Mouse (Mus musculus) mature B cell (primary cell): ENCODE data around the gene Kif1bp.

Experiments
- in situ Hi-C: fragments of 300-500 bp; cut with MboI; formaldehyde crosslinking; loops from 2 replicates; pipeline ENCODE4 v1.14.3; 2019

Kif1bp gene

GRCm38 (mm10) chr10:62556558-62556901 lies 21.7 kb downstream of the Kif1bp start:
- in situ Hi-C loops: no loop called here

DNA sequence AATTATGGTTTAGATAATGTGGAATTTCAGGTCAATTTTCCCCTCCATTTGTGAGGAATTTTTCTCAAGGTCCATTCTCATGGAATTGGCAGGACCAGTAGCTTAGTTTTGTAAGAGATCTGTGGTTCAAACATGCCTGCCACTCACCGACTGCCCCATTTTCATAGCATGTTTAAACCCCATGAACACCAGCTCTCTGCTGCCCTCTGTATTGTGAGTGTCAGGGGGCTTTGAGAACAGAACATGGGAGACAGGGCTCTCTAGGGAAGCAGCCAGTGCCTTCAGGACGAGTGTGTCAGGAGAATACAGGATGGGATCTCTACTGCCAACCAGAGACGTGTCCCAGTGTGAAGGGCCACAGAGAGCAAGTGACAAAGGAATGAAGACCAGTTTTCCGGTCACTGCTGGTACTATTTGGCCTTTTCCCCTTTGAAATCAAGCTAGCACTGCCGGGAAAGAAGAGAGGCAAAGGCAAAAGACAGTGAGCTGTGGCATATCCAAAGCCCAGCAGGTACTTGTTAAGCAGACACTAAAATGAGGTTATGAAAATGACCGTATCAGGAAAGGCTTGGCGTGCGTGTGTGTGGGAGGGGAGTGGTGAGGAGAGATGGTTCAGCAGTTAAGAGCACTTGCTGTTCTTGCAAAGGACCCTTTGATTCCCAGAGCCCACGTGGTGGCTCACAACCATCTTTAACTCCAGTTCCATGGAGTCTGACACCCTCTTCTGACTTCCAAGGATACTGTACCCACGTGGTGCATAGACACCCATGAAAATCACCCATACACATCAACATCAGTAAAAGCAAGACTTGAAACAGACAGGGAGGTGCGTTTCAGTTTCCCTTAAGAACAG lies 22.3 kb downstream of the Kif1bp start:
- in situ Hi-C loops: no loop called here

DNA sequence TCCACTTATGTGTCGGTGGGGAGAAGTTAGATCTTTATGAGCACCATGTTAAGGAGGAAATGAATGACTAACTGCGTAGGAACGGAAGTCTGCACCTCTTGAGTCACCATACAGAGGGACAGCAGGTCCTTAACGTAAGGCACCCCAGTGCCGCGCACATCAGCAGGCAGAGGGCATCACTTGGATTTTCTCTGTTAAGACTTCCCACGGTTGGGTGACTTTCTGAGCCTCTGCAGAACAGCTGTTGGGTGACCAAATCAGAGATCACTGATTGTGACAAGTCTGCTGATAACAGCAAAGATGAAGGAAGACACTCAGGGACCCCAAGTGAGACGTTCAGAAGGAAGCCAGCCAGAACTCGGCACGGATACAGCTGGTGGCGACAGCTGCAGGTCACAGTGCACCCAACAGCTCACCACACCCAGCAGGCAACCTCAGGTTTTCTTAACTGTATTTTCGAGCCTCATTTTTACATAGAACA lies 24.6 kb downstream of the Kif1bp start:
- in situ Hi-C loops: no loop called here

DNA sequence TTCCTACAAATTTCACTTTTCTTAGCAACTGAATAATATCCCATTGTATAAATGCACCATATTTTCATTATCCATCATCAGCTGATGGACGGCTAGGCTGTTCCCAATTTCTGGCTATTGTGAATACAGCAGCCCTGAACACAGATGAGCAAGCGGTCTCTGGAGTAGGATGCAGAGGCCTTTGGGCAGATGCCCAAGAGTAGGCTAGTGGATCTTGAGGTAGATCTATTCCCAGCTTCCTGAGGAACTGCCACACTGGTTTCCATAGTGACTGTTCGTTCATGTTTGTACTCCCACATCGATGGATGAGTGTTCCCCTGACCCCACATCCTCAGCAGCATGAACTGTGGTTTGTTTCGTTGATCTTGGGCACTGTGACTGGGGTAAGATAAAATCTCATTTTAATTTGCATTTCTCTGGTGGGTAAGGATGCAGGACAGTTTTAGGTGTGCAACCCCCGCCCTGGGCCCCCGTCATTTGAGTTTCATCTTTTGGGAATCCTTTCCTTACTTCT lies 27.4 kb downstream of the Kif1bp start:
- in situ Hi-C loops: no loop called here

DNA sequence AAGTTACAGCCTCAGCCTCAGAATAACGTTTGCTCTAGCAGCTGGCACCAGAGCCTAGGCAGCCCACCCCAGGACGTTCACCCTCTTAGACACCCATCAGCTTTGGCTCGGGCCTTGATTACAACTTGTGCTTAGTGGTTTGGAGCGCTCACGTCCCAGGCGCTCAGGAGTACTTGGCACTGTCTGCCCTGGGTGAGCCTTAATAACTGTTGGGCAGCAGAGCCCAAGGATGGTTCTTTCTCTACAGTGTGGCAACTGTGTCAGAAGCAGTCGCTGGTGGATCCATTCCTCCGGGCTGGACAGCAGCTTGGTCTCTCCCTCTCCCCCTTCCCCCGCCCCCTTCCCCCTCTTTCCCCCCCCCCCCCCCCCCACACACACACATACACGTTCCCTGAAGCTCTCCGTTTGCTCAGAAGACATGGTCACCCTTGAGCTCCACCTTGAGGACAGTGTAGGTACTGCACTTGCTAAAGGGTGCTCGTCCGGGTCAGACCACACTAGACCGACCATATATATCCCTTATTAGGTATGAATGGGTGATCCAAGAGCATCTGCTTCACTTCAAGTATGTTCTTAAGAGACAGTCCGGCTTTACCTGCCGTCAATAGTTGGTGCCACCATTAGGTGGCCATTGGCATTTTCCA lies 28.6 kb downstream of the Kif1bp start:
- in situ Hi-C loops: no loop called here

DNA sequence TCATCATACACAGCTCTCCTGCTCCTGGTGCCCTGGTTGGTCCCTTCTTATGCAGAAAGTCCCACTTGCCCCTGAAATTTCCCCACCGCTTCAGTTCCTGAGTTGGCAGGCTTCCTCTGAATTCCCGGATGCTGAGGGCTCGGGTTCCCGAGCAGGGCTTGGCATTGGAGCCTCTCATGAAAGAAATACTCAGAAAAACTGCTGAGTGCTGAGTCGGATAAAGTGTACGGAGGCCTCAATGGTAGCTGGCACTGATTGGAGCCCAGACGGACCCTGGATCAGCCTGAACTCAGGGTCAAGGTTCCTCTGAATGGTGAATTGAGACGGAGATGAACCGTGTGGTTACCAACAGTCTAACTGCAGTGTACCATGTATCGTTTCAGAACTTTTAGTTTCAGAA lies 31.8 kb downstream of the Kif1bp start:
- in situ Hi-C loops: no loop called here

DNA sequence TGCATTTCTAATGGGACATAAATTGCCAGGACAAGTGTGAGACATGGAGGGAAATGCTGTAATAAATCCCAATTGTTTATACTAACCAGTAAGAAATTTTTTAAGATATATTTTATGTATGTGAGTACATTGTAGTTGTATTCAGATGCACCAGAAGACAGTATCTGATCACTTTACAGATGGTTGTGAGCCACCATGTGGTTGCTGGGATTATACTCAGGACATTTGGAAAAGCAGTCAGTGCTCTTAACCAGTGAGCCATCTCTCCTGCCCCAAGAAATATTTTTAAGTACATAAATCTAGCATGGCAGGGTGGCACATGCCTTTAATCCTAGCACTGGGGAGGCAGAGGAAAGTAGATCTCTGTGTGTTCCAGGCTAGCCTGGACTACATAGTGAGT lies 32.5 kb downstream of the Kif1bp start:
- in situ Hi-C loops: no loop called here

DNA sequence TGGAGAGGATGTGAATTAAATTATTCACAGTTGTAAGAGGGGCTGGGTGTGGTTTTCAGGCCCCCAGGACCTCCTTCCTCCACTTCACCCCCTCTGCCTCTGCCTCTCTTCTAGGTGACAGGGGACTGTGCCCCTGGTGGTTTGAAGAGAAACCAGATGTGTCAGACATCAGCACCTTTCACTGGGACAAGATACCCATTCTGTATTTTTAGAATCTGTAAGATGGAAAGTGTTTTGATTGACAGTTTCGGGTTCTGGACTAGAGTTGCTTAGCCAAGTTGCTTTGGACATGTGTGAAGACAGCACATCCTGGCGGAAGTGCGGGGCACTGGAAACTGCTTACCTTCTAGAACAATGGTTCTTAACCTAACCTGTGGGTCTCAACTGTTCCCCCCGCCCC lies 33.9 kb downstream of the Kif1bp start:
- in situ Hi-C loops: loop anchor here (5.0 kb wide), 1 partner anchor 37 kb away; no protein-coding TSS in a partner anchor

- in situ Hi-C loops: loop anchor here (5.0 kb wide), 1 partner anchor 36 kb away; no protein-coding TSS in a partner anchor
These were observed 34.9 kb downstream of the Kif1bp start for GRCm38 (mm10) chr10:62543399-62543808.

GRCm38 (mm10) chr10:62542928-62543327 lies 35.3 kb downstream of the Kif1bp start:
- in situ Hi-C loops: loop anchor here (5.0 kb wide), 1 partner anchor 36 kb away; no protein-coding TSS in a partner anchor

DNA sequence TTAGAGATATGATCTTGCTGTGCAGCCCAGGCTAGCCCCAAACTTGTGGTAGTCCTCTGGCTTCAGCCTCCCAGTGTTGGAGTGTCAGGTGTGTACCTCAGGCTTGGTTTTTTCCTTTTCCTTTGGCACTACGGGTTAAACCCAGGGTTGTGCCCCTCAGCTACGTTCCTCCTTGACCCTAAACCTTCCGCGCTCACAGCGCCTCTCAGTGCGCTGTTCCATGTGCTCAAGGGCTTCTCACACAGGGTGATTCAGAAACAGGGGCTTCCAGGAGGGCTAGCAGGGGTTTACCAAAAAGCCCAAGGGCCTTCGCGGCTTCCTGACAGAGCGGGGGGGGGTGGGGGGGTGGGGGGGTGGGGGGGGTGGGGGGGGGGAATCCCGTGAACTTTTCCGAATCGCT lies 35.8 kb downstream of the Kif1bp start:
- in situ Hi-C loops: loop anchor here (5.0 kb wide), 1 partner anchor 35 kb away; no protein-coding TSS in a partner anchor

DNA sequence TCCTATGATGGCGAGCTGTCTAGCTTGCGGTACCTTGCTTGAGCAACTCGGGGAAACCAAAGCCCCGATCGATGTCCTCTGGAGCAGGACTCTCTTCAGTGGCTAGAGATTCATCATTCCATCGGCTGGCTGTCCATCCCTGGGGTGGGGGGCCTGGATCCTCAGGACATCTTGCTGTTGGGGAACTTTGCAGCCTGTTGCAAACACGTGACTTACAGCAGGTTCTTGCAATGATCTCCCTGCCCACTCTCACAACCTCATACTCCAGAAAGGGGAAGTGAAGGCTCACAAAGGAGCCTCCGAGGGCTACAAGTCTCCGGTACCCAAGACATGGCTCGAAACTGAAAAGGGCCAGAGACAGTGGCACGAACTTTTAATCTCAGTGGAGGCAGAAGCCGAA lies 36.8 kb downstream of the Kif1bp start:
- in situ Hi-C loops: loop anchor here (5.0 kb wide), 1 partner anchor 34 kb away; no protein-coding TSS in a partner anchor

GRCm38 (mm10) chr10:62540800-62541199 lies 37.5 kb downstream of the Kif1bp start:
- in situ Hi-C loops: loop anchor here (5.0 kb wide), 1 partner anchor 33 kb away; no protein-coding TSS in a partner anchor

DNA sequence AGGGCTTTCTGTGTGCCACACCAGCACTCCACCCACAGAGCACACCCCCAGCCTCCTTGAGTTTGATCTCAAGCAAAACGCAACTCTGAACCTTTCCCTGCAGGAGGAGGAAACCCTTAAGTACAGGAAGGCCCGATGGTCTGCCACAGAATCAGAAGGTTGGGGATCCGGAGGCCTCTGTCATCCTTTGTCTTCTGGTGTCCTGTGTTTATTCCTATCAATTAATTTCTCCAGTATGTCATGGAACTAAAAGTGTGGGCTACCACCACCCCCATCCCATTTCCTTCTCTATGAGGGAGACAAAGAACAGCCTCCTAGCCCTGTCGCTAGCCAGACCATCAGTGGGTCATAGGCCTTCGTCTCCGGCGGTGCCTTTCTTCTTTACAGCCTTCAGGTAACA lies 43.7 kb downstream of the Kif1bp start:
- in situ Hi-C loops: no loop called here

DNA sequence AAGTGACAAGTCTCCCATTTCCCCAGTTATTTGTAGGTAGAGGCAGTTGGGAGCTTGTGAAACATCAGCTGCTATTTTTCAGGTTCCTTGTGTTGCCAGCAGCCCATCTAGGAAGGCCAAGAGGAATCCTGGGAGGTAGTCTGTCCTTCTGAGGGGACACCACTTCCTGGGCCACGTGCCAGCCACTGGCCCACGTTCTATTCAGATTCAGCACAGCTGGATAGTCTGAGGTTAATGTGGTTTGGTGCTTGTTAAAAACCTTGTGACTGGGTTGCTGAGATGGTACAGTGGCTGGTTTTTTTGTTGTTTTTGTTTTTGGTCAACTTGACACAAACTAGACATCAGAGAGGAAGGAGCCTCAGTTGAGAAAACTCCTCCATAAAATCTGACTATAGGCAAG lies 45.4 kb downstream of the Kif1bp start:
- in situ Hi-C loops: no loop called here

DNA sequence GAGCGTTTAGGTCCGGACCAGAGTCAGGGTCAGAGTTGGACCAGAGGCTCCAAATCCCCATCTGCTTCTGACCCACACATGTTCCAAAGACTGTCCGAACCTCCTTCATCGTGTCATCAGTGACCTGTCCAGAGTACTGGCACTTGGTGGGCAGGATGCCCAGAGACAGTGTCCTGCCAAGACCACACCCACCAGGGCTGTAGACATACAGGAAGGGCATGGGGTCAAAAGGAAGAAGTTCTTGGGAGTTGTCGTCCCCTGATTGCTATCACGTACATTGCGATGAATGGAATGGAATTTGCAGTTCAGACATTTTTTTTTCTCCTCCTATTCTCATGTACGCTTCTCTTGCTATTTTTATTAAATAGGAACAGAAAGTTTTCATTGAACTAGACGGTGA lies 48.1 kb downstream of the Kif1bp start:
- in situ Hi-C loops: no loop called here

- in situ Hi-C loops: no loop called here
These were observed 50.9 kb downstream of the Kif1bp start, which contains the start of gene Srgn for GRCm38 (mm10) chr10:62527351-62527750. Srgn (minus strand) TSS chr10:62527451.

DNA sequence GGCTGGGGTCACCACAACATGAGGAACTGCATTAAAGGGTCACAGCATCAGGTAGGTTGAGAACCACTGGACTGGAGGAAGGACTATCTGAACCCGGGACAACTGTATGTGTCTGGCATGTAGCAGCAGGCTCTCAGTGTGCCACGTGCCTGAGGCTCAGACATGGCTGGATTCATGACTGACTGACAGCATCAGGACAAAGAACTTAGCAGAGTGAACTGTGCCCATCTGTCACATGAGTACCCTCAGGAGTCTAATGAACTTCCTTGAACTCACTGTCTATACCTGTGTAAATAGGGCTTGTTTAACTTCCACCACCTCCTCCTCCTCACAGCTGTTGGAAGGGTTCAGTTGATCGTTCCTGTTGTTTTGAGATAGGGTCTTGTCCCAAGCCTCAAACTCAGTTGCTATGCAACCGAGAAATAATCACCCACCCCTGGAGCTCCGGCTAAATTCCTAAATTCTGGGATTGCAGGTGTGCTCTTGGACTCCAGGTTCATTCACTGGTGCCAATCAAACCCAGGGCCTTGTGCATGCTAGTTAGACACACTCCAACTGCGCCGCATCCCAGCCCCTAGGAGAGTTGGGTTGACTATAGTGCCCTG lies 55.8 kb downstream of the Kif1bp start:
- in situ Hi-C loops: no loop called here

DNA sequence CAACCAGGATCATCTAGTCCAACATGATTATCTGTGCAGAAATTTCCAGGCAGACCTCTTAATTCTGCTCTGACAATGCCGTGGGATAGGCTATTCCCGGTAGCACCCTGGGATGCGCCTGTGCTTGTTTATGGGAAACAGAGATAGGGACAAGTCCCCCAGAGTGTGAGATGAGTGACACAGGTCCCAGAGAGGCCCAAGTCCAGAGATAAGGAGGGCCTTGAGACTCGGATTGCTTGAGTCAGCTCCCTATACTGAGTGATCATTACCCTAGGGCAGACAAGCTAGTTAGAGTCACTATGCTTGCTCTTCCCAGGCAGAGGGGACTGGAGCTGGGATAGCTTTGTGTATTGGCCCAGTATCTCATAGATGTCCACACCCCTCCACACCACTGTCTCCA lies 56.5 kb downstream of the Kif1bp start:
- in situ Hi-C loops: no loop called here

DNA sequence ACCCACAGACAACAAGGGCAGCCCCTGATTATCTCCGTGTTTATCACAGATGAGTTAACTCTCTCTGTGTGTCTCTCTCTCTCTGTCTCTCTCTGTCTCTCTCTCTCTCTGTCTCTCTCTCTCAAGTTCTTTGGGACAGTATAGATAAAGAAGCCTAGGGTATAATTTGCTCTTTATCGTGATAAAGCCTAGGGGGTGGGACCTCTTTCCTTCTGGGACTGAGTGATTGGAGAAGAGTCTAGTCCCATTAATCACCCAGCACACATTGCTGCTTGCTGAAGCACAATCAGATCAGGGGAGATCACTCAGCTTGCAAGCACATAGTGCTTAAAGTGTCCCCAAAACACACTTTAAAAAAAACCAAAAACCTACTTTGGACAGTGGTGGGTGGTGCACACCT lies 57.3 kb downstream of the Kif1bp start:
- in situ Hi-C loops: no loop called here

GRCm38 (mm10) chr10:62517511-62517910 lies 60.7 kb downstream of the Kif1bp start:
- in situ Hi-C loops: no loop called here

DNA sequence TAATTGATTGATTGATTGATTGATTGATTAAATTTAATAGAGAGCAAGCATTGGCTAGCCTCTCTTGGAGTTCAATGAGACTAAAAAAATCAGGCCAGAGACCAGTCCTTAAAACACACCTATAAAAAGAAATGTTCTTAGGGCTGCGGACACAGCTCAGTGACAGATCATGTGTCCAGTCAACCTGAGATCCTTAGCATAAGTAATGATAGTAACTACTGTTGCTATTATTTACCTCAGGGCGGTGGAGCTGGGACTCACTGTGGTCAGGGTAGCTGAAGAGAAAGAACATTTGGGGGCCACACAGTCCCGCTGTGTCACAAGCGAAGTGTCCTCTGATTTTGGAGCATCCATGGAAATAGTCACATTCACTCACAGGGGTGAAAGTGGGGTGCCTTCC lies 65.4 kb downstream of the Kif1bp start:
- in situ Hi-C loops: no loop called here
